Comparison of ENCODE assay signal across 13 mouse cellular contexts in the genomic region with DNA sequence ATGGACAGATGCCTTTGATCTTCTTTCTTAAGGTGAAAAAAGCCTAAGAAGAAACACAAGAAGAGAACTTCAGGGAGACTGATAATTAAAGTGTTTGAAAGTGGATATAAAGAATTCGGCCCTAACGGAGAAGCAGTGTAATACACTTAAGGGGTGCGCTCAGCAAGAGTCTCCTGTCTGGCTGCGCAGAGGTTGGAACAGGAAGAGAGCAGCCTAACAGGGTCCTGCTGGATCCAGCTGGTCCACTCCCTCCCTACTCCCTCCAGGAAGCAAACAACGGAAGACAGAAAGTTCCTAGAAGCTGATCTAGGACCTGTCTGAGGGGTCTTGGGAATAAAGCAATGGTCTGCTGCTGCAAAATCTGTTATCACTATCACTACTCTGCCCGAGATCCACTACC.
"Had no signal": no experiment of that assay in that cellular context is flagged by ENCODE, and none has a peak within 500 bp of the region (broad histone marks: within the 10 kb centered on the region; RNA-seq: fewer than 3 reads in every experiment).

No protein-coding gene starts in this region.

- ATAC-seq: midbrain, embryonic 13.5 days had no signal

- H3K4me3 ChIP-seq: left cerebral cortex, adult 2 months; limb, embryonic 10.5 days; liver, embryonic 15.5 days; midbrain, embryonic 13.5 days; stomach, embryonic 15.5 days had no signal

- H3K27ac ChIP-seq: kidney, postnatal 0 days; left cerebral cortex, adult 2 months; limb, embryonic 10.5 days; liver, embryonic 15.5 days; midbrain, embryonic 13.5 days; stomach, embryonic 15.5 days had no signal

- DNase-seq: kidney, adult 2 months; lung, adult 2 months; lung, postnatal 14 days; right cerebral cortex, postnatal 14 days; thymus, adult 18-20 months; thymus, postnatal 14 days had no signal

- H3K9ac ChIP-seq: liver, embryonic 15.5 days; midbrain, embryonic 13.5 days; stomach, embryonic 15.5 days had no signal

- H3K4me1 ChIP-seq: limb, embryonic 10.5 days; liver, embryonic 15.5 days; midbrain, embryonic 13.5 days; stomach, embryonic 15.5 days had no signal

- H3K9me3 ChIP-seq: limb, embryonic 10.5 days; liver, embryonic 15.5 days; midbrain, embryonic 13.5 days; stomach, embryonic 15.5 days had no signal

- H3K27me3 ChIP-seq: liver, embryonic 15.5 days; midbrain, embryonic 13.5 days; stomach, embryonic 15.5 days had no signal

- H3K36me3 ChIP-seq: limb, embryonic 10.5 days; liver, embryonic 15.5 days; midbrain, embryonic 13.5 days; stomach, embryonic 15.5 days had no signal

- H3K4me2 ChIP-seq: liver, embryonic 11.5 days; liver, embryonic 15.5 days; midbrain, embryonic 13.5 days; stomach, embryonic 15.5 days had no signal
